Mouse (Mus musculus) spleen, postnatal 36 days (tissue): ENCODE results near the gene Hmg20a.

Experiments
- DNase-seq, 2 experiments: peaks; one replicate each; pipeline ENCODE4 v3.0.0; 2022; ENCODE audit warnings: low spot score in 2 of 2, mixed read lengths in 1 of 2

Gene Hmg20a

DNA sequence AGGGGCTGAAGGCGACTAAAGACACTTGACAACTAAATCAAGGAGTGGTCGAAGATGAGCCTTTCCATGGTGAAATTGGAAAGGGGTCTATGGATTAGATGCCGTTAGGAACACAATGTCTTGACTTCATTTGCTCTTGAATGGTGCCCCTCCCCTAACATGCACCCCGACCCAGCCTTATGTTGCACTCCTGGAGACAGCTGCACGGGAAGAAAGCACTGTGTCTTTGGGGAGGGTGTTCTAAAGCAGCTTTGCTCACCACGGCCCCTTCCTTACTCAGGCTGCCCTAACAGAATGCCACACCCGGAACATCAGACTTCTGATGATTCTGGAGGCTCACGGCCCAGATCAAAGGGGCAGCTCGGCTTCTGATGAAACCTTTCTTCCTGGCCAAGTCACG lies 103.9 kb downstream of the Hmg20a start:
- no peak for DNase-seq

DNA sequence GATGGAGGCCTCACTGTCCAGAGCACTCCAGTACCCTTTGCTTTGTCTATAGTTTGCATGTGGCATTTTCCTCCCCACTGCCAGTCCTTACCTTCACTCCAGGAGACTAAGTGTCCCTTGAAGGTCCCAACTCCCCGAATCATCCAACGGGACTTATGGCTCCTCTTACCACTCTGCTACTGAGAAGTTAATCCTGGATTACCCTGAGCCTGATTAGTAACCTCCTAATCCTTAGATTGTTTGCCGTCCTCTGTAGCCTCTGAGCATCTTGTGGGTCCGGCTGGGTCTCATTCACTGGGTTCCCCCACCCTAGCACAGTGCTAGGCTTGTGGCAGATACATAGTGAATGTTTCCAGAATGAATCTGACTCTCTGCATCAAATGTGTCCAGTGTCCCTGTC lies 109.5 kb downstream of the Hmg20a start:
- no peak for DNase-seq

DNA sequence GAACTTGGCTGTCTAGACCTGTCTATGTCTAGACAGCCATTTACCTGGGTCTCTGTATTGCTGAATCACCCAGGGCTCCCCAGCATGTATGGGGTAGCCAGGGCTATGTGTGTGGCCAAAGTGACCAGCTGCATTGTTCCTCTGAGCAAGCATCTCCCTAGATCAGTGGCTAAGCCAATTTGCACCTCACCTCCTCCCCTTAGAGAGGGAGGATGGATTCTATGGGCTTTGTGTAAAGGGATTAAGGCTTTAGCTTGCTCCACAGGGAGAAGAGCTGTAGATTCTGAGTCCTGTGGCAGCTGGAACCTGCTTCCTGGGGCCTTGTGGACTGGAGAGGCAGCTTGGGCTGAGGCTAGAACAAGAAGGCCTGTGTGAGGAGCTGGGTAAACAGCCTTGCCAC lies 113.6 kb downstream of the Hmg20a start:
- DNase-seq, result no peak

DNA sequence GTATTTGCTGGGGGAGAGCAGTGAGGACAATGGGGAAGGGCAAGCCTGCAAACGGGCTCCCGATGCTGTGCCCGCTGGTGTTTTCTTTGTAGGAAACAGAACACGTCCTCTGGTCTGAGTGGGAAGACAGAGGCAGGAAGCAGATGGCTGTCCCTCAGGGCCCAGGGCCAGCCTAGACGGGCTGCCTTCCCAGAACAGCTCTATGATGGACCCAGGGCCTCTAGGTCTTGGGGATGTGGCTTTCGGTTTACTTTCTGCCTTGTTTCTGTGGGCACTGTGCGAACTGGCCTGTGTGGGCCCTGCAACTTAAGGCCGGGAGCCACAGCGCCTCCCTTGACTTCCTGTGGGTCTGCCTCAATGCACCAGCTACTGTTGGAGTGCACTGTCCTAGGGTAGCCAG lies 115.5 kb downstream of the Hmg20a start:
- DNase-seq, result no peak

DNA sequence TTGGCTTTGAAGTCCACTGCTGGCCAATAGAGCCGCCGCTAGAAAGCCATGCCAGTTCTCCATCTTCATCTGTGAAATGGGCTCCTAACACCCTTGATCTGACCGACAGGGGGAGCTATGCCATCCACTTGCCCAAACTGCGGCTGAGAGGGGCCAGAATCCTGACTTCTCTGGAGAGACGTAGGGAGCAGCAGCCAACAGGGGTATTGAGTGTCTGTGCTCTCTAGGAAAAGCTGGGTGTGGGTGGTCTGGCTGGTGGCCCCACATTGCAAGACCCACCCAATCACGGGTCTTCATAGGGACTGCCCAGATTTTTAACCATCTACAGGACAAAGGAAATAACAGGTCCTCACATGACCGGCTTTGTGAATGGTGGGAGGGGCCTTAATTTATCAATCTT lies 116.3 kb downstream of the Hmg20a start:
- DNase-seq, result no peak

DNA sequence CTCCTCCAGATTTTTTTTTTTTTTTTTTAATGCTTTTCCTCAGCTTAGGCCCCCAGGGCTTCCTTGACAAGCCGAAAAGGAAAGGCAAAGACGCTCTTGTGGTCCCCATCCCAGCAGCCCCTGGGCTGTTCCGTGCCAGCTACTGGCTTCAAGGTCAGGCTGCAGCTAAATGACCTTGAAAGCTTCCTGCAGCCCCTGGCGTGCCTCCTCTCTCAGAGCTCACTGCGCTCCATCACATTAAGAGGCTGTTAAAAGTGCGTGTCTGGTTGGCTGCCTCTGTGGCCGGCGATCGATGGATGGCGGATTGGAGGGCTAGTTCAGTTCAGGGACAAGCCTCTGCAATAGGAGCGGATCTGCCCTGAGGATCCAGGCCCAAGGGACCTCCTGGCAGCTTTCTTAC lies 117.0 kb downstream of the Hmg20a start:
- DNase-seq, result no peak

DNA sequence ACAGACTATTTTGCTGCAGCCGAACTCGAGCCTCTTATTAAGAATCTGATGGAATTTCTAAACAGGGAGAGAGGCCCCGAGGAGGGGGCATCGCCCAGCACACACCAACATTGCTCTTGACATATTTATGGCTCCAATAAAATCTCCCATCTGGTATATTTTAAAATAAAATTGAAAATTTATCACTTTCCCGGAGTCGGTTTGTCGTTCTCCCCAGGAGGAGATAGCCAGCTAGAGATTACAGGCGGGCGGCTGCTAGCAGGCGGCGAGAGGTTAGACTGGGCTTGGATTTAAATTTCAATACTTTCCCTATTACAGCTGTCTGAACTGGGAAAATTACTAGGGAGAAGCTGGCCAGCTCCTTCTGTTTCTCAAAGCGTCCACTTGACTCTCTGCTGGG lies 121.6 kb downstream of the Hmg20a start:
- no peak for DNase-seq

DNA sequence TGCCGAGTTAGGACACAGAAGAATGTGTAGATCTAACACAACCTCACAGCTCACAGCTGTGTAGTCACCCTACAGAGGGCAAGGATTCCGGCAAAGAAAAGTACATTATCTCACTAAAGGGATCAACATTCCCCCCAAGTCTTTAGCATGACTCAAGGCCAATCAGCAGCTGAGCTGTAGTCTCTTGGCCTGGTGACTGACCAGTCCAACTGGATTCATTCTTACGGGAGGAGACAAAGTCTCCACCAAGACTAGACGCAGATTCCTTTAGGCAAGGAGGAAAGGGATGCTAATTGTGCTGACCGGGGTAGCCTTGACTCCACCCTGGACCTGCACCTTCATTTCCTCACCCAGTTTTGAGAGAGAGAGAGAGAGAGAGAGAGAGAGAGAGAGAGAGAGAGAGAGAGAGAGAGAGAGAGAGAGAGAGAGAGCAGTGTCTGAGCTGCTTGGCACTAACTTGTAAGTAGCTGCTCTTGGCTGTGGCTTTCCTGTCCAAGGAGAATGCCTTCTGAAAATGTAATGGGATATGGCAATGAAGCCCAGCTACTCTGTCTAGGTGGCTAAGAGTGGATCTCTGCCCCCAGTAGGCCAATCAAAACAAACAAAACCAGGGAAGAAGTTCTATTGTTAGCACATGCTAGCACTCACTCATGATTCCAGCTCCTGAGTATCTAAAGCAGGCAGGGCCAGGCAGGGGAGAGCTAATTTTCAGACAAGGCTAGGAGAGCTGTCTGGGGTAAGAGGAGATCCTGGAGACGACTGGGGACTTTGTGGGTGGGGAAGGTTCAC lies 126.5 kb downstream of the Hmg20a start:
- DNase-seq, result no peak
